Mouse (Mus musculus) embryonic facial prominence, embryonic 15.5 days (tissue): ENCODE measurements around the gene Gm5415. TPM values are rescaled to one million over a fixed set of nuclear protein-coding genes. Genes with fewer than 3 reads are reported as not detected.
"Not testable (repeated sequence)": the region's sequence is repeated elsewhere in the genome, so short reads cannot be mapped to it uniquely, and the experiment has no call there.

ENCODE experiments used
- ATAC-seq: fragments of 200-750 bp; cut with Nextera tagmentation; 2 replicates; pipeline ENCODE4 v1.8.0; 2017; ENCODE audit warnings: low read depth, moderate TSS enrichment; ENCODE audit not compliant: insufficient number of reproducible peaks, low FRiP score, low TSS enrichment
- H3K27ac ChIP-seq: fragments of 300-500 bp; sonication (generic); replicated peaks from 2 replicates; pipeline ENCODE4 v1.5.1; 2015; ENCODE audit warnings: mild to moderate bottlenecking, inconsistent platforms
- H3K27me3 ChIP-seq: fragments of 300-500 bp; sonication (generic); 2 replicates; pipeline ENCODE4 v1.6.1; 2015; ENCODE audit warnings: inconsistent platforms
- H3K36me3 ChIP-seq: fragments of 300-500 bp; sonication (generic); 2 replicates; pipeline ENCODE4 v1.6.1; 2015; ENCODE audit warnings: mild to moderate bottlenecking, inconsistent platforms
- H3K4me1 ChIP-seq: fragments of 300-500 bp; sonication (generic); 2 replicates; pipeline ENCODE4 v1.6.1; 2015; ENCODE audit warnings: inconsistent platforms
- H3K4me2 ChIP-seq: fragments of 300-500 bp; sonication (generic); replicated peaks from 2 replicates; pipeline ENCODE4 v1.6.1; 2015; ENCODE audit warnings: mild to moderate bottlenecking, inconsistent platforms
- H3K4me3 ChIP-seq: fragments of 300-500 bp; sonication (generic); replicated peaks from 2 replicates; pipeline ENCODE4 v1.5.1; 2015; ENCODE audit warnings: mild to moderate bottlenecking, inconsistent platforms
- H3K9ac ChIP-seq: fragments of 300-500 bp; sonication (generic); 2 replicates; pipeline ENCODE4 v1.6.1; 2015; ENCODE audit warnings: inconsistent platforms
- H3K9me3 ChIP-seq: fragments of 300-500 bp; sonication (generic); replicated peaks from 2 replicates; pipeline ENCODE4 v1.6.1; 2016; ENCODE audit warnings: inconsistent platforms
- WGBS: fragments of 180-500 bp; shearing (Covaris S2); methylation state at CpG from one replicate; pipeline ENCODE4 v1.1.7; 2015; 5-methylcytosine and 5-hydroxymethylcytosine counted together
- polyA plus RNA-seq: library from polyadenylated mRNA; unstranded; fragments of >200 nt; fragmentation: Nextera tagmentation; extraction: Ambion mirVana; gene quantifications from 2 replicates; pipeline ENCODE4 v1.2.1, GENCODE M21; 2015

Gene Gm5415
- polyA plus RNA-seq, result 0.09 and 0.15 TPM in 2 replicates

GRCm38 (mm10) chr1:32547194-32547593 lies at the start of gene Gm5415:
Gm5415 (minus strand) TSS chr1:32547294.
- 71% methylated on average over 2 of the region's 7 CpGs for WGBS
- H3K27ac ChIP-seq, result not testable (repeated sequence)

DNA sequence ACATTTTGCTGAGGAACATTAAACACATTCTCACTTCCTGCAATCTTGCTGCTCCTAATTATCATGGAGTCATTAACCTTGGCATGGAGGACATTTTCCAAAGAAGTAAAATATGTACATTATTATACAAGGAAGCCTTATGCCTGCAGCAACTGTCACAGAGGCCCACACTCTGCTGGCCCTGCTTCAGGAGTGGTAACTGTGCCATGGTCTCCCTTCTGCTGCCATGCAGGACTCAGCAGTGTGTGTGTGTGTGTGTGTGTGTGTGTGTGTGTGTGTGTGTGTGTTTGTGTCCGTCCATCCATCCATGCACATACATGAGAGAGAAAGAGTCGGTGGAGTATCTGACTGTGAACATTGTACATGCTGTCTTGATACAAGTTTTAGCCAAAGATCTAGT lies 21.8 kb upstream of the Gm5415 start:
- 83% methylated on average over 2 of the region's 2 CpGs for WGBS
- no peak overlapping the region for H3K9ac ChIP-seq
- H3K9me3 ChIP-seq, result no peaks in the 10 kb centered on the region
- ATAC-seq, result no peak
- no peaks in the 10 kb centered on the region for H3K4me1 ChIP-seq
- H3K4me2 ChIP-seq, result no peak overlapping the region
- no peaks in the 10 kb centered on the region for H3K36me3 ChIP-seq
- no peaks in the 10 kb centered on the region for H3K27me3 ChIP-seq
- H3K27ac ChIP-seq, result no peak overlapping the region
- no peak overlapping the region for H3K4me3 ChIP-seq

More at GRCm38 (mm10) chr1:32547194-32547593, at the start of gene Gm5415:
- not testable (repeated sequence) for H3K4me2 ChIP-seq, H3K9ac ChIP-seq, H3K4me1 ChIP-seq, ATAC-seq, H3K27me3 ChIP-seq, H3K9me3 ChIP-seq, H3K36me3 ChIP-seq, H3K4me3 ChIP-seq

DNA sequence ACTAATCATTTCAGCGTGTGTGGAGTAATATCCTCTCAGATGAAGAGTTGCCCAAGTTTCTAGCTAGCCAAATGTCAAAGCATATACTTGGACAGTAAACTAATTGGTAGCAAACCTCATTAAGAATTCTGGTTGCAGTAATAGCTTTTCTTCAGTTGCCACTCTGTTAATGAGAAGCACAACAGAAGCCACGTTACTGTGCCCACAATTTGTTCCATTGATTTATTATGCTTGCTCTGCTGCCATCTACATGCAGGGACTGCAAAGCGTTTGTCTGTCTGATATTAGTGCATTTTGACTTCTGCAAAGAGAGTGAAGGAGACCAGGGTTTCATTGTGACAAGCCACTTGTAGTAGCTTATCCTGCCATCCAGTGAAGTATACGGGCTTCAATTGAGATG lies 6.8 kb upstream of the Gm5415 start:
- Histone ChIP-seq H3K4me3 (no peak overlapping the region), H3K27ac (no peak overlapping the region), H3K9me3 (no peaks in the 10 kb centered on the region), H3K27me3 (no peaks in the 10 kb centered on the region), H3K4me2 (no peak overlapping the region), H3K36me3 (no peaks in the 10 kb centered on the region), H3K4me1 (no peaks in the 10 kb centered on the region), H3K9ac (no peak overlapping the region)
- no peak for ATAC-seq
- 54% methylated on average over 4 of the region's 4 CpGs for WGBS

GRCm38 (mm10) chr1:32553459-32553858 lies 6.4 kb upstream of the Gm5415 start:
- Histone ChIP-seq H3K9ac (no peak overlapping the region), H3K27me3 (no peaks in the 10 kb centered on the region), H3K4me2 (no peak overlapping the region), H3K27ac (no peak overlapping the region), H3K36me3 (no peaks in the 10 kb centered on the region), H3K4me1 (no peaks in the 10 kb centered on the region), H3K9me3 (no peaks in the 10 kb centered on the region), H3K4me3 (no peak overlapping the region)
- WGBS, result 78% methylated on average over 3 of the region's 3 CpGs
- no peak for ATAC-seq

DNA sequence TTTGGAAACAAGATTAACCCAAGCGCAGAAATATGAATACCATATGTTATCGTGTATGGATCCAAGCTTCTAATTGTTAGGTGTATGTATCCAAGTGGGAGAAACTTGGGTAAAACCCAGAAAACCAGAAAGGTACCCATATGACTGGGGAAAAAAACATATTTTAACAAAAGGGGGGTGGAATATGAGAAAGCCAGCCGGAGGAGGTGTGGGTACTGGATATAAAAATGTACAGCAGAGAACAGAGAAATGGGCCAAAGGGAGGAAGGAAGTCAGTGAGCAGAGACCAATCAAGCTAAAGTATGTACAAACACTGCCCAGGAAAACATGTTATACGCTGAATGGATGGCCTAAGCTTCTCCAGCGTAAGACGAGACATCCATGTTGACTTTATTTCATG lies 43.7 kb downstream of the Gm5415 start:
- Histone ChIP-seq H3K27me3 (no peaks in the 10 kb centered on the region), H3K9ac (no peak overlapping the region), H3K4me1 (no peaks in the 10 kb centered on the region), H3K36me3 (no peaks in the 10 kb centered on the region), H3K9me3 (no peaks in the 10 kb centered on the region), H3K4me3 (no peak overlapping the region), H3K27ac (no peak overlapping the region), H3K4me2 (no peak overlapping the region)
- WGBS, result 76% methylated on average over 6 of the region's 6 CpGs
- ATAC-seq, result no peak
